Mouse (Mus musculus): ENCODE data around the gene Kmt2c.

GRCm38 (mm10) chr5:25496652-25497051, 1.9 kb downstream of the Kmt2c start:
- TF ChIP-seq CTCF (IDR thresholded peaks at IDR 0.05; ENCODE audit: borderline replicate concordance, insufficient read depth, low read depth, low read length): no peak
- no peak for TF ChIP-seq POLR2A (IDR thresholded peaks at IDR 0.05; ENCODE audit: borderline replicate concordance, insufficient read depth, low read length)

All from cerebellum, adult 2 months (tissue).